Mouse (Mus musculus): ENCODE data around the gene Foxa1. TPM values are rescaled to one million over a fixed set of nuclear protein-coding genes. Genes with fewer than 3 reads are reported as not detected.

The Foxa1 gene
- polyA plus RNA-seq, 1 experiment, result 0.67 TPM

GRCm38 (mm10) chr12:57550881-57551280 lies 4.2 kb upstream of the Foxa1 start:
- H3K4me1 ChIP-seq (ENCODE audit: control insufficient read depth, insufficient read depth, low read length), result no peaks in the 10 kb centered on the region
- no peak for TF ChIP-seq POLR2A (IDR thresholded peaks at IDR 0.05; ENCODE audit: low read depth, low read length)
- TF ChIP-seq CTCF (conservative IDR thresholded peaks at IDR 0.05; ENCODE audit: insufficient read depth, insufficient read length, low read depth, low read length), result no peak
- DNase-seq, result no peak
- 6% methylated on average over 8 of the region's 8 CpGs for WGBS
- no peak overlapping the region for H3K27ac ChIP-seq (ENCODE audit: insufficient read depth, low read depth, low read length)
- peaks cover 4% of the 10 kb centered on the region; the same call in 1 of the 2 replicates for H3K27me3 ChIP-seq (replicated peaks; ENCODE audit: control insufficient read depth, insufficient read depth, low read length)
- no peak overlapping the region for H3K4me3 ChIP-seq (ENCODE audit: insufficient read depth, low read depth, low read length)
- H3K36me3 ChIP-seq (ENCODE audit: control insufficient read depth, insufficient read depth, low read length), result no peaks in the 10 kb centered on the region

- no peak for DNase-seq
- Histone ChIP-seq H3K27ac (ENCODE audit: insufficient read depth, low read depth, low read length) (no peak overlapping the region), H3K27me3 (replicated peaks; ENCODE audit: control insufficient read depth, insufficient read depth, low read length) (peaks cover 9% of the 10 kb centered on the region), H3K36me3 (ENCODE audit: control insufficient read depth, insufficient read depth, low read length) (no peaks in the 10 kb centered on the region), H3K4me3 (ENCODE audit: insufficient read depth, low read depth, low read length) (no peak overlapping the region), H3K4me1 (ENCODE audit: control insufficient read depth, insufficient read depth, low read length) (no peaks in the 10 kb centered on the region)
- WGBS, result 3% methylated on average over 31 of the region's 31 CpGs
- TF ChIP-seq CTCF (conservative IDR thresholded peaks at IDR 0.05; ENCODE audit: insufficient read depth, insufficient read length, low read depth, low read length) (no peak), POLR2A (IDR thresholded peaks at IDR 0.05; ENCODE audit: low read depth, low read length) (no peak)
These were observed 3.6 kb upstream of the Foxa1 start for GRCm38 (mm10) chr12:57550181-57550808.

- Histone ChIP-seq H3K4me1 (ENCODE audit: control insufficient read depth, insufficient read depth, low read length) (no peaks in the 10 kb centered on the region), H3K27me3 (replicated peaks; ENCODE audit: control insufficient read depth, insufficient read depth, low read length) (peaks cover 12% of the 10 kb centered on the region)
- DNase-seq, result no peak
These were observed 3.0 kb upstream of the Foxa1 start for GRCm38 (mm10) chr12:57549667-57550160.

GRCm38 (mm10) chr12:57548981-57549666 lies 2.4 kb upstream of the Foxa1 start:
- 5% methylated on average over 25 of the region's 25 CpGs for WGBS
- Histone ChIP-seq H3K36me3 (ENCODE audit: control insufficient read depth, insufficient read depth, low read length) (no peaks in the 10 kb centered on the region), H3K4me3 (ENCODE audit: insufficient read depth, low read depth, low read length) (no peak overlapping the region), H3K27ac (ENCODE audit: insufficient read depth, low read depth, low read length) (no peak overlapping the region), H3K4me1 (ENCODE audit: control insufficient read depth, insufficient read depth, low read length) (no peaks in the 10 kb centered on the region), H3K27me3 (replicated peaks; ENCODE audit: control insufficient read depth, insufficient read depth, low read length) (peaks cover 16% of the 10 kb centered on the region)
- no peak for DNase-seq
- TF ChIP-seq CTCF (conservative IDR thresholded peaks at IDR 0.05; ENCODE audit: insufficient read depth, insufficient read length, low read depth, low read length), result no peak
- TF ChIP-seq POLR2A (IDR thresholded peaks at IDR 0.05; ENCODE audit: low read depth, low read length), result no peak

More at GRCm38 (mm10) chr12:57549667-57550160, 3.0 kb upstream of the Foxa1 start:
- no peaks in the 10 kb centered on the region for H3K36me3 ChIP-seq (ENCODE audit: control insufficient read depth, insufficient read depth, low read length)
- H3K4me3 ChIP-seq (ENCODE audit: insufficient read depth, low read depth, low read length), result no peak overlapping the region
- TF ChIP-seq CTCF (conservative IDR thresholded peaks at IDR 0.05; ENCODE audit: insufficient read depth, insufficient read length, low read depth, low read length) (no peak), POLR2A (IDR thresholded peaks at IDR 0.05; ENCODE audit: low read depth, low read length) (no peak)
- no peak overlapping the region for H3K27ac ChIP-seq (ENCODE audit: insufficient read depth, low read depth, low read length)
- 3% methylated on average over 15 of the region's 15 CpGs for WGBS

GRCm38 (mm10) chr12:57548352-57548980 lies 1.8 kb upstream of the Foxa1 start:
- DNase-seq, result no peak
- 3% methylated on average over 20 of the region's 20 CpGs for WGBS
- H3K4me3 ChIP-seq (ENCODE audit: insufficient read depth, low read depth, low read length), result no peak overlapping the region
- peak; percentile 24; the same call in 1 of the 2 replicates for TF ChIP-seq CTCF (conservative IDR thresholded peaks at IDR 0.05; ENCODE audit: insufficient read depth, insufficient read length, low read depth, low read length)
- no peak for TF ChIP-seq POLR2A (IDR thresholded peaks at IDR 0.05; ENCODE audit: low read depth, low read length)
- no peaks in the 10 kb centered on the region for H3K4me1 ChIP-seq (ENCODE audit: control insufficient read depth, insufficient read depth, low read length)
- no peak overlapping the region for H3K27ac ChIP-seq (ENCODE audit: insufficient read depth, low read depth, low read length)
- H3K36me3 ChIP-seq (ENCODE audit: control insufficient read depth, insufficient read depth, low read length), result no peaks in the 10 kb centered on the region
- peaks cover 18% of the 10 kb centered on the region for H3K27me3 ChIP-seq (replicated peaks; ENCODE audit: control insufficient read depth, insufficient read depth, low read length)

GRCm38 (mm10) chr12:57547890-57548289 lies 1.2 kb upstream of the Foxa1 start:
- Histone ChIP-seq H3K4me1 (ENCODE audit: control insufficient read depth, insufficient read depth, low read length) (no peaks in the 10 kb centered on the region), H3K4me3 (ENCODE audit: insufficient read depth, low read depth, low read length) (no peak overlapping the region), H3K27me3 (replicated peaks; ENCODE audit: control insufficient read depth, insufficient read depth, low read length) (peaks cover 21% of the 10 kb centered on the region), H3K27ac (ENCODE audit: insufficient read depth, low read depth, low read length) (no peak overlapping the region), H3K36me3 (ENCODE audit: control insufficient read depth, insufficient read depth, low read length) (no peaks in the 10 kb centered on the region)
- TF ChIP-seq POLR2A (IDR thresholded peaks at IDR 0.05; ENCODE audit: low read depth, low read length) (no peak), CTCF (conservative IDR thresholded peaks at IDR 0.05; ENCODE audit: insufficient read depth, insufficient read length, low read depth, low read length) (no peak)
- WGBS, result 5% methylated on average over 9 of the region's 9 CpGs
- DNase-seq, result no peak

All from kidney, adult 2 months (tissue).